Mouse (Mus musculus): ENCODE measurements at regions not wholly inside any gene's neighbourhood (a gene's known extent, or its start where the extent isn't known, plus 50 kb on each side); places are given as distances from the start of the nearest gene placed in this dataset.

- TF ChIP-seq POLR2A (IDR thresholded peaks at IDR 0.05; ENCODE audit: low read depth, low read length) (no peak), CTCF (conservative IDR thresholded peaks at IDR 0.05; ENCODE audit: insufficient read depth, insufficient read length, low read depth, low read length) (no peak)
Measured at GRCm38 (mm10) chr4:142336943-142337342, 97.7 kb upstream of the Kazn start.
